In genomic region chr13:48964850-48965249, GRCm38 (mm10) we compare ENCODE assay signal across 7 mouse cellular contexts. TPM values are rescaled to one million over a fixed set of nuclear protein-coding genes. Genes with fewer than 3 reads are reported as not detected.
A peak's percentile ranks its signal among the peaks of the same experiment; 100 is the strongest.
DNase-seq lines count a peak whose midpoint lies in the region; ATAC-seq and TF ChIP-seq lines count a peak whose summit lies in the region.

No protein-coding gene starts in this region.

- no peak overlapping the region for H3K4me3 ChIP-seq in neural tube, embryonic 11.5 days (ENCODE audit: low read depth, low read length)
- H3K4me3 ChIP-seq in forebrain, postnatal 0 days (ENCODE audit: low read depth, low read length): 0 out of 2 replicates have a peak overlapping the region, but pooled peaks have one; percentile 80
- peak overlapping the region; percentile 83 to 94 for H3K4me3 ChIP-seq in liver, embryonic 14.5 days (ENCODE audit: insufficient read depth in 1 of 2, low read depth in 2 of 2, low read length in 2 of 2)

- no peak overlapping the region for H3K27ac ChIP-seq in neural tube, embryonic 11.5 days (ENCODE audit: low read depth, low read length)
- no peak overlapping the region for H3K27ac ChIP-seq in forebrain, postnatal 0 days (ENCODE audit: low read depth, low read length)
- H3K27ac ChIP-seq in liver, embryonic 14.5 days: peak overlapping the region; percentile 76

- 66% methylated on average over 4 of the region's 4 CpGs for WGBS in neural tube, embryonic 11.5 days
- WGBS in forebrain, postnatal 0 days: 87% methylated on average over 4 of the region's 4 CpGs
- 27% methylated on average over 4 of the region's 4 CpGs for WGBS in liver, embryonic 14.5 days (ENCODE audit: insufficient replicate concordance)

- intact Hi-C loops in left cerebral cortex, postnatal 25 days (cut with DNase I): loop anchor here (5.0 kb wide), 1 partner anchor 182 kb away; the partner anchor contains the start of gene Wnk2

- no peak for ATAC-seq in neural tube, embryonic 11.5 days (ENCODE audit: insufficient read depth, low FRiP score, low TSS enrichment)
- no peak for ATAC-seq in forebrain, postnatal 0 days
- no peak for ATAC-seq in liver, embryonic 14.5 days (ENCODE audit: insufficient read depth)

- no peak for DNase-seq in neural tube, embryonic 11.5 days (ENCODE audit: low spot score)
- no peak for DNase-seq in neural tube, embryonic 10.5 days (ENCODE audit: extremely low spot score, low spot score)
- DNase-seq in forebrain, postnatal 0 days: no peak
- no peak for DNase-seq in liver, embryonic 14.5 days (ENCODE audit: low read depth in 3 of 3, low spot score in 3 of 3)
- DNase-seq in left cerebral cortex, postnatal 25 days (ENCODE audit: low spot score in 2 of 2): no peak
- DNase-seq in embryo, embryonic 10 days (ENCODE audit: low spot score): no peak
- no peak for DNase-seq in adrenal gland, adult 8-10 months

- peak overlapping the region; percentile 100; the same call in 1 of the 2 replicates for H3K4me2 ChIP-seq in neural tube, embryonic 11.5 days (ENCODE audit: low read depth)
- H3K4me2 ChIP-seq in forebrain, postnatal 0 days (ENCODE audit: low read depth): peak overlapping the region; percentile 94
- H3K4me2 ChIP-seq in liver, embryonic 14.5 days (ENCODE audit: low read depth): peak overlapping the region; percentile 92

- TF ChIP-seq CTCF in forebrain, postnatal 0 days (IDR thresholded peaks at IDR 0.05; ENCODE audit: low read depth): no peak
- no peak for TF ChIP-seq CTCF in liver, embryonic 14.5 days (IDR thresholded peaks at IDR 0.05; ENCODE audit: low read depth)

- H3K9ac ChIP-seq in neural tube, embryonic 11.5 days (ENCODE audit: low read length): no peak overlapping the region
- no peak overlapping the region for H3K9ac ChIP-seq in forebrain, postnatal 0 days
- H3K9ac ChIP-seq in liver, embryonic 14.5 days (replicated peaks): peak overlapping the region; percentile 87

- no peaks in the 10 kb centered on the region for H3K9me3 ChIP-seq in neural tube, embryonic 11.5 days (ENCODE audit: control insufficient read depth, low read length)
- no peaks in the 10 kb centered on the region for H3K9me3 ChIP-seq in forebrain, postnatal 0 days (ENCODE audit: low read length)
- H3K9me3 ChIP-seq in liver, embryonic 14.5 days (ENCODE audit: control insufficient read depth, low read length): no peaks in the 10 kb centered on the region

- TF ChIP-seq EP300 in liver, embryonic 14.5 days (IDR thresholded peaks at IDR 0.05; ENCODE audit: low read depth): no peak

- H3K27me3 ChIP-seq in neural tube, embryonic 11.5 days (ENCODE audit: control insufficient read depth, insufficient read depth, low read length): no peaks in the 10 kb centered on the region
- no peaks in the 10 kb centered on the region for H3K27me3 ChIP-seq in forebrain, postnatal 0 days (ENCODE audit: insufficient read depth, low read length)
- H3K27me3 ChIP-seq in liver, embryonic 14.5 days (ENCODE audit: control insufficient read depth, insufficient read depth, low read length): no peaks in the 10 kb centered on the region

- H3K36me3 ChIP-seq in neural tube, embryonic 11.5 days (ENCODE audit: control insufficient read depth, insufficient read depth, low read length): no peaks in the 10 kb centered on the region
- H3K36me3 ChIP-seq in forebrain, postnatal 0 days (ENCODE audit: insufficient read depth): no peaks in the 10 kb centered on the region
- peaks cover 3% of the 10 kb centered on the region for H3K36me3 ChIP-seq in liver, embryonic 14.5 days (replicated peaks; ENCODE audit: control insufficient read depth, insufficient read depth, low read depth)

- H3K4me1 ChIP-seq in neural tube, embryonic 11.5 days (ENCODE audit: control insufficient read depth, insufficient read depth, low read length): peaks cover 20% of the 10 kb centered on the region
- H3K4me1 ChIP-seq in forebrain, postnatal 0 days (ENCODE audit: insufficient read depth): 0 out of 2 replicates have a peak, but pooled peaks cover 15% of the 10 kb centered on the region
- peaks cover 42 to 43% of the 10 kb centered on the region in 2 experiments for H3K4me1 ChIP-seq in liver, embryonic 14.5 days (replicated peaks; ENCODE audit: control insufficient read depth in 2 of 2, insufficient read depth in 2 of 2, low read length in 1 of 2)

RNA-seq across cellular contexts. Expression of gene Fam120a, which starts 3.0 kb away (rescaled TPM):
- polyA plus RNA-seq in neural tube, embryonic 11.5 days (2014; fragmentation: Nextera tagmentation; extraction: Ambion mirVana): 18.6 and 18.9 TPM in 2 replicates
- total RNA-seq in forebrain, postnatal 0 days (2014; rRNA removed): 45.2 and 59.0 TPM in 2 replicates
- 7.1 and 9.5 TPM in 2 replicates for polyA plus RNA-seq in forebrain, postnatal 0 days (2015; fragmentation: Nextera tagmentation; extraction: Ambion mirVana)
- 33.9 and 37.4 TPM in 2 replicates for polyA plus RNA-seq in liver, embryonic 14.5 days (2012; rRNA removed)
- polyA plus RNA-seq in liver, embryonic 14.5 days (2014; fragmentation: Nextera tagmentation; extraction: Ambion mirVana): 19.1 and 23.2 TPM in 2 replicates
- 100 to 1,000 TPM; 117 to 123 TPM for total RNA-seq in left cerebral cortex, postnatal 25 days (2021)
- total RNA-seq in adrenal gland, adult 8-10 months (2022): 100 to 1,000 TPM; 170 to 195 (median 182) TPM
